Mouse (Mus musculus) bone marrow, adult 2 months (tissue): ENCODE data around the gene Tbc1d30. TPM values are rescaled to one million over a fixed set of nuclear protein-coding genes. Genes with fewer than 3 reads are reported as not detected.
"Not testable (repeated sequence)": the region's sequence is repeated elsewhere in the genome, so short reads cannot be mapped to it uniquely, and the experiment has no call there.

Source experiments
- H3K27ac ChIP-seq: fragments of 200-500 bp; 2 replicates; pipeline ENCODE4 v1.5.1; 2012; ENCODE audit warnings: low read depth, mild to moderate bottlenecking, control low read depth, inconsistent platforms, low read length; ENCODE audit not compliant: control insufficient read depth, poor library complexity, insufficient read depth
- H3K4me1 ChIP-seq: fragments of 200-500 bp; 2 replicates; pipeline ENCODE4 v1.6.1; 2011; ENCODE audit warnings: low read length; ENCODE audit not compliant: control insufficient read depth, insufficient read depth
- H3K4me3 ChIP-seq: fragments of 200-500 bp; replicated peaks from 2 replicates; pipeline ENCODE3; 2011; ENCODE audit warnings: mild to moderate bottlenecking, low read depth, low read length, control low read depth; ENCODE audit not compliant: control insufficient read depth
- CTCF ChIP-seq: fragments of 200-500 bp; IDR thresholded peaks from 2 replicates; pipeline ENCODE4 v1.5.1; 2011; ENCODE audit warnings: low read length, control low read depth; ENCODE audit not compliant: control insufficient read depth, insufficient read depth
- POLR2A ChIP-seq: fragments of 200-500 bp; IDR thresholded peaks from 2 replicates; pipeline ENCODE4 v1.6.1; 2011; ENCODE audit warnings: low read depth, mild to moderate bottlenecking, control low read depth, low read length, borderline replicate concordance; ENCODE audit not compliant: control insufficient read depth
- WGBS: fragments of 180-500 bp; shearing (Covaris S2); methylation state at CpG from one replicate; pipeline ENCODE4 v1.1.7; 2018; 5-methylcytosine and 5-hydroxymethylcytosine counted together
- polyA plus RNA-seq: library from polyadenylated mRNA; stranded (reverse); fragments of >200 nt; gene quantifications from 2 replicates; pipeline ENCODE4 v1.2.4, GENCODE M21; 2011; ENCODE audit warnings: low replicate concordance; ENCODE audit not compliant: missing spikeins, insufficient read depth, insufficient read length

The Tbc1d30 gene
- polyA plus RNA-seq, 1 experiment: 0.52 TPM

GRCm38 (mm10) chr10:121351692-121352290, 713 bp upstream of the Tbc1d30 start:
- Histone ChIP-seq H3K27ac (no peak overlapping the region), H3K4me3 (no peak overlapping the region), H3K4me1 (no peaks in the 10 kb centered on the region; the same call in 1 of the 2 replicates)
- 39% methylated on average over 15 of the region's 15 CpGs for WGBS
- TF ChIP-seq CTCF: no peak
- no peak for TF ChIP-seq POLR2A

GRCm38 (mm10) chr10:121350357-121351065, 567 bp downstream of the Tbc1d30 start:
- Histone ChIP-seq H3K4me3 (peak overlapping the region; percentile 56), H3K27ac (no peak overlapping the region; the same call in 1 of the 2 replicates), H3K4me1 (no peaks in the 10 kb centered on the region; the same call in 1 of the 2 replicates)
- 9% methylated on average over 35 of the region's 35 CpGs for WGBS
- TF ChIP-seq POLR2A (0 out of 2 replicates have a peak, but pooled peaks have one; percentile 1), CTCF (no peak)

- WGBS: 71% methylated on average over 5 of the region's 5 CpGs
These were observed 1.8 kb downstream of the Tbc1d30 start for GRCm38 (mm10) chr10:121349244-121349643.

GRCm38 (mm10) chr10:121343867-121344266, 7.2 kb downstream of the Tbc1d30 start:
- no peak for TF ChIP-seq POLR2A
- no peak for TF ChIP-seq CTCF
- 34% methylated on average over 6 of the region's 6 CpGs for WGBS
- Histone ChIP-seq H3K27ac (no peak overlapping the region), H3K4me3 (no peak overlapping the region), H3K4me1 (no peaks in the 10 kb centered on the region)

More at GRCm38 (mm10) chr10:121349244-121349643, 1.8 kb downstream of the Tbc1d30 start:
- TF ChIP-seq CTCF: no peak
- TF ChIP-seq POLR2A: no peak
- no peak overlapping the region for H3K4me3 ChIP-seq
- no peaks in the 10 kb centered on the region; the same call in 1 of the 2 replicates for H3K4me1 ChIP-seq
- no peak overlapping the region for H3K27ac ChIP-seq

- WGBS: 87% methylated on average over 10 of the region's 10 CpGs
- Histone ChIP-seq H3K4me1 (no peaks in the 10 kb centered on the region), H3K4me3 (no peak overlapping the region), H3K27ac (no peak overlapping the region)
- no peak for TF ChIP-seq CTCF
- no peak for TF ChIP-seq POLR2A
These were observed 8.8 kb downstream of the Tbc1d30 start for GRCm38 (mm10) chr10:121342260-121342659.

- H3K4me1 ChIP-seq: no peaks in the 10 kb centered on the region
- H3K27ac ChIP-seq: no peak overlapping the region
- TF ChIP-seq POLR2A (no peak), CTCF (no peak)
- H3K4me3 ChIP-seq: no peak overlapping the region
- WGBS: 83% methylated on average over 11 of the region's 11 CpGs
These were observed 10.1 kb downstream of the Tbc1d30 start for GRCm38 (mm10) chr10:121340754-121341593.

- H3K4me1 ChIP-seq, H3K27ac ChIP-seq, H3K4me3 ChIP-seq: not testable (repeated sequence)
- WGBS: 81% methylated on average over 14 of the region's 14 CpGs
These were observed 14.5 kb downstream of the Tbc1d30 start for GRCm38 (mm10) chr10:121336536-121336935.

GRCm38 (mm10) chr10:121334576-121334975, 16.5 kb downstream of the Tbc1d30 start:
- no peak overlapping the region for H3K27ac ChIP-seq
- 55% methylated on average over 3 of the region's 3 CpGs for WGBS
- no peak overlapping the region for H3K4me3 ChIP-seq
- TF ChIP-seq POLR2A (no peak), CTCF (peak; percentile 84)
- no peaks in the 10 kb centered on the region for H3K4me1 ChIP-seq
